ENCODE assay signal across 12 mouse cellular contexts in the genomic region with DNA sequence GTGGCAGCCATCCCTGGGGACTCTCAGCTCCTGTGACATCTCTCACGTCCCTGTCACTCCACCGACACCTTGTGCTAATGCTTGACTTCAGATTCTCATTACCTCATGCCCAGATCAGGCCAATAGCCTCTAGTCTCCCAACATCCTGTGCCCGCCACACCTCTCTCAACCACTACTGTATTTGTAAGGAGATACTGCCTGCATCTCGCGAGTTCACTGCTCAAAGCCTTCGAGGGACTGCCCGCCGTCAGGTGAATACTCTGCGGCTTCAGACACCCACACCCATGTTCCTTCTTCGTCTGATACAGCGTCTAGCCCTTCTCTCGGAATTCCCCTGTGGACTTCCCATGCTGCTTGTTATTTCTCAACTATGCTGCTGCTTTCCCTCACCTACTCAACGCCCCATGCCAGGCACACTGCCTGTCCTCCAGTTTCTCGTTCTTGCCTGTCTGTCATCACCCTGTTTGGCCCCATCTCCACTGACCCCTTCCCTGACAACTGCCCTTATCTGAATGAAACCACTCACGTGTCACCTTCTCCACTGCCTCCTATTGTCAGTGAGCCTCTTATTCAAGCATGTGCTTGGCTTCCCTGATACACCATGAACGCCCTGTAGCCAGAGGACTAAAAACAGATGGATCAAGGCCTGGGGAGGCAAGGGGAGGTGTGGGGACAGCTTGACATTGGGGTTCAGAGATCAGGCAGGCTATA. TPM values are rescaled to one million over a fixed set of nuclear protein-coding genes. Genes with fewer than 3 reads are reported as not detected.
DNase-seq lines count a peak whose midpoint lies in the region; ATAC-seq lines count a peak whose summit lies in the region.
"Had no signal": no experiment of that assay in that cellular context is flagged by ENCODE, and none has a peak within 500 bp of the region (broad histone marks: within the 10 kb centered on the region; RNA-seq: fewer than 3 reads in every experiment).

No protein-coding gene starts in this region.

- 19% methylated on average over 16 of the region's 16 CpGs for WGBS in heart, embryonic 10.5 days
- WGBS in forebrain, embryonic 14.5 days, result 85% methylated on average over 16 of the region's 16 CpGs

- no peak overlapping the region for H3K9ac ChIP-seq in forebrain, embryonic 14.5 days (ENCODE audit: low read length)

- H3K4me1 ChIP-seq in heart, embryonic 10.5 days, result peaks cover 49% of the 10 kb centered on the region
- no peaks in the 10 kb centered on the region for H3K4me1 ChIP-seq in forebrain, embryonic 14.5 days (ENCODE audit: control insufficient read depth, insufficient read depth, low read length)

- no peaks in the 10 kb centered on the region for H3K27me3 ChIP-seq in heart, embryonic 10.5 days (ENCODE audit: insufficient read depth, poor library complexity, severe bottlenecking)
- H3K27me3 ChIP-seq in forebrain, embryonic 14.5 days (replicated peaks; ENCODE audit: control insufficient read depth, insufficient read depth, low read length), result peaks cover 18% of the 10 kb centered on the region; the same call in 1 of the 2 replicates

- DNase-seq in CD4-positive helper T cell, adult 2 months (ENCODE audit: low read depth, low spot score), result peak; percentile 84
- DNase-seq in CD4-positive, CD25-positive, alpha-beta regulatory T cell, adult 2 months (ENCODE audit: low read depth, low spot score), result peak; percentile 90
- DNase-seq in heart, embryonic 10.5 days (ENCODE audit: low spot score), result peak; percentile 94
- peak; percentile 94 for DNase-seq in induced T-regulatory cell, adult 2 months (ENCODE audit: low read depth)
- no peak for DNase-seq in forebrain, embryonic 14.5 days (ENCODE audit: low spot score)
- DNase-seq in gastrocnemius, postnatal 25 days, result no peak
- DNase-seq in left cerebral cortex, adult 8-10 months (ENCODE audit: low spot score in 2 of 2), result no peak
- DNase-seq: cerebellum, adult 11-12 months; lung, postnatal 36 days; right cerebral cortex, adult 18-20 months; thymus, adult 2 months had no signal

- peak overlapping the region; percentile 82 for H3K27ac ChIP-seq in heart, embryonic 10.5 days
- H3K27ac ChIP-seq in forebrain, embryonic 14.5 days (ENCODE audit: low read depth, low read length), result no peak overlapping the region

- H3K36me3 ChIP-seq in heart, embryonic 10.5 days, result no peaks in the 10 kb centered on the region
- no peaks in the 10 kb centered on the region for H3K36me3 ChIP-seq in forebrain, embryonic 14.5 days (ENCODE audit: control insufficient read depth, insufficient read depth, low read length)

- H3K4me3 ChIP-seq in heart, embryonic 10.5 days, result peak overlapping the region; percentile 36
- no peak overlapping the region for H3K4me3 ChIP-seq in forebrain, embryonic 14.5 days (ENCODE audit: low read depth, low read length)

- no peak overlapping the region for H3K4me2 ChIP-seq in forebrain, embryonic 14.5 days (ENCODE audit: low read length)

- ATAC-seq in forebrain, embryonic 14.5 days, result no peak
- ATAC-seq: midbrain, embryonic 16.5 days had no signal

- no peaks in the 10 kb centered on the region for H3K9me3 ChIP-seq in heart, embryonic 10.5 days
- no peaks in the 10 kb centered on the region for H3K9me3 ChIP-seq in forebrain, embryonic 14.5 days (replicated peaks; ENCODE audit: control insufficient read depth, low read length)

RNA-seq across cellular contexts. Expression of gene Hopx, which starts 15.5 kb away (rescaled TPM):
- polyA plus RNA-seq in heart, embryonic 10.5 days (2016; fragmentation: Nextera tagmentation; extraction: Ambion mirVana), result 6.7 and 11.5 TPM in 2 replicates
- polyA plus RNA-seq in forebrain, embryonic 14.5 days (2014; fragmentation: Nextera tagmentation; extraction: Ambion mirVana), result 2.7 and 3.4 TPM in 2 replicates
- 1 to 10 TPM; 3.4 to 5.7 TPM for total RNA-seq in gastrocnemius, postnatal 25 days (2021)
- 10 to 100 TPM; 25.4 to 28.4 (median 26.1) TPM for total RNA-seq in left cerebral cortex, adult 8-10 months (2022)

Comparison
In these comparisons a context has a peak if more than half of its experiments do, and no peak if none do; other contexts are left out.
1. DNase-seq: peak in CD4-positive helper T cell, adult 2 months (single experiment), CD4-positive, CD25-positive, alpha-beta regulatory T cell, adult 2 months (single experiment), heart, embryonic 10.5 days (single experiment) and induced T-regulatory cell, adult 2 months (single experiment); none in forebrain, embryonic 14.5 days (single experiment), gastrocnemius, postnatal 25 days (single experiment) and left cerebral cortex, adult 8-10 months (0 of 2).